Mouse (Mus musculus): ENCODE results near the gene Slc10a1.

GRCm38 (mm10) chr12:80939165-80939564 lies 29.3 kb downstream of the Slc10a1 start:
- TF ChIP-seq GATA1 (IDR thresholded peaks at IDR 0.05; ENCODE audit: low read length) = no peak
- TF ChIP-seq TAL1 (IDR thresholded peaks at IDR 0.05; ENCODE audit: low read length) = no peak
